Mouse (Mus musculus): ENCODE measurements around the gene Gli2.

- TF ChIP-seq POLR2A (IDR thresholded peaks at IDR 0.05; ENCODE audit: low read depth, low read length), result no peak
- no peak for TF ChIP-seq CTCF (IDR thresholded peaks at IDR 0.05; ENCODE audit: borderline replicate concordance, insufficient read depth, low read length)
Measured at GRCm38 (mm10) chr1:119097921-119098521, 44.6 kb upstream of the Gli2 start.
